Mouse (Mus musculus): ENCODE measurements around the gene Tiam1. TPM values are rescaled to one million over a fixed set of nuclear protein-coding genes. Genes with fewer than 3 reads are reported as not detected.

Tiam1 gene
- total and polyA plus RNA-seq, 2 experiments, result 0.27 to 0.65 TPM

DNA sequence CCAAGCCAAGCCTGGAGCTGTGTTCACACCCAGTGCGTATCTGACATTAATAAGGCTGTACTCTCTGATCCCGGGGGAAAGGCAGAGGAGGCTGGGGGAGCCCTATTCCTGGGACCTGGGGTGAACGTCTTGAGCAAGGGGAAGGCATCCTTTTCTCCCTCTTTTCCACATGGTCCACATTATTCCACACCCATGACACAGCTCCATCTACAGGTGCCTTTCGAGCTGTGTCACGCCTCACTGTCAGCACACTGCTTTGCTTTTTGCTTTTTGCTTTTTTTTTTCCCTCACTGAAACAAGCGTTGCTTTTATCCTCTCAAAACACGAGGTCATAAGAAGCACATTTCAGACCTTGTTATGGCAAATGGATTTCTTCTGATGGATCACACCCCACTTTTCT lies 11.5 kb upstream of the Tiam1 start:
- no peaks in the 10 kb centered on the region for H3K36me3 ChIP-seq (ENCODE audit: control insufficient read depth, insufficient read depth, low read length)
- no peak for TF ChIP-seq POLR2A (IDR thresholded peaks at IDR 0.05; ENCODE audit: extremely low read depth, insufficient read depth, low read length)
- no peak; the same call in 1 of the 2 replicates for TF ChIP-seq CTCF (IDR thresholded peaks at IDR 0.05; ENCODE audit: low read depth, low read length)
- H3K9ac ChIP-seq (ENCODE audit: low read depth, low read length), result no peak overlapping the region
- no peak for DNase-seq (ENCODE audit: extremely low read depth, low read depth, low spot score)
- no peaks in the 10 kb centered on the region for H3K4me1 ChIP-seq (ENCODE audit: control insufficient read depth, insufficient read depth, low read length)
- no peak overlapping the region for H3K4me3 ChIP-seq (ENCODE audit: insufficient read depth, low read depth, low read length)
- H3K27ac ChIP-seq (replicated peaks; ENCODE audit: insufficient read depth, low read depth, low read length), result no peak overlapping the region
- H3K79me2 ChIP-seq (ENCODE audit: control insufficient read depth, insufficient read depth, low read length), result no peaks in the 10 kb centered on the region
- no peaks in the 10 kb centered on the region for H3K27me3 ChIP-seq (ENCODE audit: control insufficient read depth, insufficient read depth, low read length)
- 64% methylated on average over 7 of the region's 7 CpGs for WGBS

DNA sequence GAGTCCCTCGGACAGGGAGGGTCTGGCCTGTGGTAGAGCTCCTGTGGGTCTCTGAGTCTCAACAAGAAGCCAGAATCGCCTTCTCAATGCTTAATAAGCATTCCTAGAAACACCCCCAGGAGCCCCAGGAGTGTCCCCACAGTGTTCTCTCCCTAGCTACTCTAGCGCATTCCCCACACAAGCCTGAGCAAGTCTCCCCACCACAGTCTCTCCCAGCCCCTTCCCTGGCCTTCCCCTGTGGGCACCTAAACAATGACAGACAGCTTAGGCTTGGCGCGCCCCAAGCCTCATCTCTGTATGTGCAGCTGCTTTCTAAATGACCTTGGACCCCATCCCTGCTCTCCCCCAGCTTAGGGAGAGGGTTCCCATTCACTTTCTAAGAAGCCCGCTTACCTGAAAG lies 7.3 kb upstream of the Tiam1 start:
- Histone ChIP-seq H3K9ac (ENCODE audit: low read depth, low read length) (no peak overlapping the region), H3K4me3 (ENCODE audit: insufficient read depth, low read depth, low read length) (no peak overlapping the region), H3K4me1 (ENCODE audit: control insufficient read depth, insufficient read depth, low read length) (no peaks in the 10 kb centered on the region), H3K27me3 (ENCODE audit: control insufficient read depth, insufficient read depth, low read length) (no peaks in the 10 kb centered on the region), H3K27ac (replicated peaks; ENCODE audit: insufficient read depth, low read depth, low read length) (no peak overlapping the region), H3K36me3 (ENCODE audit: control insufficient read depth, insufficient read depth, low read length) (no peaks in the 10 kb centered on the region), H3K79me2 (ENCODE audit: control insufficient read depth, insufficient read depth, low read length) (no peaks in the 10 kb centered on the region)
- DNase-seq (ENCODE audit: extremely low read depth, low read depth, low spot score), result no peak
- no peak for TF ChIP-seq CTCF (IDR thresholded peaks at IDR 0.05; ENCODE audit: low read depth, low read length)
- TF ChIP-seq POLR2A (IDR thresholded peaks at IDR 0.05; ENCODE audit: extremely low read depth, insufficient read depth, low read length), result no peak
- 92% methylated on average over 6 of the region's 6 CpGs for WGBS

DNA sequence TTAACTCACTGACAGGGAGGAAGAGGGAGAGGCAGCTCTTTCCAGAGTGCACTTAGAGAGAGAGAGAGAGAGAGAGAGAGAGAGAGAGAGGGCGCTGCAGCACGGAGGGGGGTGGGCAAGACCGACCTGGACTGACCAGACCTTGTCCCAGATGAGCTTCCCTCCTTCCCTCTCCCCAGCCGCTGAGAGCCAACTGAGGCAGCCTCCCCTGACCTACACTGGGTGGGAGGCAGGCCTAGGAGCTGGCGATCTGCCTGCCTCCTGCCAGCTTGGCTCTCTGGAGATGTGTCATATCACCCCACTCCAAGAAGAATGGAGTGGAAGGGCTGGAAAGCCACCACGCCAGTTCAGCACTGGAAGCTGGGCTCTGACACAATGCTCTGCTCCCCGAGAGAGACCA lies 6.6 kb upstream of the Tiam1 start:
- Histone ChIP-seq H3K4me3 (ENCODE audit: insufficient read depth, low read depth, low read length) (no peak overlapping the region), H3K79me2 (ENCODE audit: control insufficient read depth, insufficient read depth, low read length) (no peaks in the 10 kb centered on the region), H3K4me1 (ENCODE audit: control insufficient read depth, insufficient read depth, low read length) (no peaks in the 10 kb centered on the region), H3K27ac (replicated peaks; ENCODE audit: insufficient read depth, low read depth, low read length) (no peak overlapping the region), H3K36me3 (ENCODE audit: control insufficient read depth, insufficient read depth, low read length) (no peaks in the 10 kb centered on the region), H3K27me3 (ENCODE audit: control insufficient read depth, insufficient read depth, low read length) (no peaks in the 10 kb centered on the region), H3K9ac (ENCODE audit: low read depth, low read length) (no peak overlapping the region)
- no peak for DNase-seq (ENCODE audit: extremely low read depth, low read depth, low spot score)
- 60% methylated on average over 7 of the region's 7 CpGs for WGBS
- TF ChIP-seq POLR2A (IDR thresholded peaks at IDR 0.05; ENCODE audit: extremely low read depth, insufficient read depth, low read length) (no peak), CTCF (IDR thresholded peaks at IDR 0.05; ENCODE audit: low read depth, low read length) (no peak)

DNA sequence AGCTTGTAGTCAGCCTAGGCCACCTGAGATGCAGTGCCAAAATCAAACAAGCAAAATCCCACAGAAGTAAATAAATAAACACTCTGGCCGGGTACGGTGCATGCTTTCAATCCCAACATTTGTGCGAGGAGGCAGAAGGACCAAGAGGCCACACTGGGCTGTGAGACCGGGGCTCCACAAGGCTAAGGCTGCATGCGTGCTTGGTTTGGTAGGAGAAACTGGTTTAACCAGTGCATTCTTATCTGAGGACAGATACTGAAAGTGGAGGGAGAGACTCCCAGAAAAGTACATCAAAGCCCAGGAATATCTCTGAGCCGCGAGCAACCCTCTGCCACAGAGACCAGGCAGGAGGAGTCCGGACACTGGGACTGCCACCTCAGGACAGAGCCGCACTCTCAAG lies 5.8 kb upstream of the Tiam1 start:
- Histone ChIP-seq H3K79me2 (ENCODE audit: control insufficient read depth, insufficient read depth, low read length) (no peaks in the 10 kb centered on the region), H3K4me3 (ENCODE audit: insufficient read depth, low read depth, low read length) (no peak overlapping the region), H3K27ac (replicated peaks; ENCODE audit: insufficient read depth, low read depth, low read length) (no peak overlapping the region), H3K27me3 (ENCODE audit: control insufficient read depth, insufficient read depth, low read length) (no peaks in the 10 kb centered on the region), H3K9ac (ENCODE audit: low read depth, low read length) (no peak overlapping the region), H3K4me1 (ENCODE audit: control insufficient read depth, insufficient read depth, low read length) (peaks cover 2% of the 10 kb centered on the region; the same call in 1 of the 2 replicates), H3K36me3 (ENCODE audit: control insufficient read depth, insufficient read depth, low read length) (no peaks in the 10 kb centered on the region)
- no peak for DNase-seq (ENCODE audit: extremely low read depth, low read depth, low spot score)
- 69% methylated on average over 9 of the region's 9 CpGs for WGBS
- TF ChIP-seq CTCF (IDR thresholded peaks at IDR 0.05; ENCODE audit: low read depth, low read length) (no peak), POLR2A (IDR thresholded peaks at IDR 0.05; ENCODE audit: extremely low read depth, insufficient read depth, low read length) (no peak)

DNA sequence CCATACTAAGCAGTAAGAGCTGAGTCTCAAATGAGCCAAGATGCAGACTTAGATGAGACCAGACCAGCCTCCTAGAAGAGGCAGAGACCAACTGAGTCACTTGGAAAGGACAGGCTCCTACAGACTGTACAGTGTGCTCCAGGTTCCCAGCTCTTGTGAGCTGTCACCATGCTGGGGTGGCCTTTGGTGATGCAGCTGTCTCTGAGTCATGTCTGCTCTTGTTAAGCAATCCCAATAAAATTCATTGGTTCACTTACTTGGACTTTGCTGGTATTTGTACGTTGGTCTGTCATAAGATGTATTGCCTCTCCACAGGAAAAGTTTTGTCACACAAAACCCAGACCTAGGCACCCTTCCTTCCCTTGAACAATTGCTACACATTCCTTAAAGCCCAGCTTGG lies 1.7 kb upstream of the Tiam1 start:
- peaks cover 5% of the 10 kb centered on the region; the same call in 1 of the 2 replicates for H3K4me1 ChIP-seq (ENCODE audit: control insufficient read depth, insufficient read depth, low read length)
- WGBS, result 79% methylated on average over 1 of the region's 1 CpGs
- no peak overlapping the region for H3K9ac ChIP-seq (ENCODE audit: low read depth, low read length)
- no peak overlapping the region for H3K27ac ChIP-seq (replicated peaks; ENCODE audit: insufficient read depth, low read depth, low read length)
- no peak for DNase-seq (ENCODE audit: extremely low read depth, low read depth, low spot score)
- no peaks in the 10 kb centered on the region; the same call in 1 of the 2 replicates for H3K27me3 ChIP-seq (ENCODE audit: control insufficient read depth, insufficient read depth, low read length)
- no peak for TF ChIP-seq CTCF (IDR thresholded peaks at IDR 0.05; ENCODE audit: low read depth, low read length)
- no peak for TF ChIP-seq POLR2A (IDR thresholded peaks at IDR 0.05; ENCODE audit: extremely low read depth, insufficient read depth, low read length)
- H3K4me3 ChIP-seq (ENCODE audit: insufficient read depth, low read depth, low read length), result no peak overlapping the region
- H3K79me2 ChIP-seq (ENCODE audit: control insufficient read depth, insufficient read depth, low read length), result no peaks in the 10 kb centered on the region
- no peaks in the 10 kb centered on the region for H3K36me3 ChIP-seq (ENCODE audit: control insufficient read depth, insufficient read depth, low read length)

DNA sequence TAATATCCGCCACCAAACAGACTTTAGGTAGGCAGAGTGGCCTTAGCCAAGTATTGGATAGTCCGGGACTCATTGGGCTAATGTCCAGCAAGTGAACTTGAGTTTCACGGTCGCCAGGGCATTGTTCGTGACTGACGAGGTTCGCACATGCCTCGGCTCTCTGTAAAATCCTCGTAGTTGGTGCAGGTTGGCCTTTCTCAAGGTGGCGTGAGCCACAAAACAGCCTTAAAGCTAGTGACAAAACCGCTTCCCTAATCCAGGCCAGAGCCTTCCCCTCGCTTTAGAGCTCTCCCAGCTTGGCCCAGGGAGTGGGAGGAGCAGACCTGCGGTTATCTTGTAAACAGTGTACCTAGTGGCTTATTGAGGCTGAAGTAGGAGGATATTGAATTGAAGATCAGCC lies 972 bp upstream of the Tiam1 start:
- no peak overlapping the region for H3K27ac ChIP-seq (replicated peaks; ENCODE audit: insufficient read depth, low read depth, low read length)
- peaks cover 5% of the 10 kb centered on the region; the same call in 1 of the 2 replicates for H3K4me1 ChIP-seq (ENCODE audit: control insufficient read depth, insufficient read depth, low read length)
- 23% methylated on average over 13 of the region's 13 CpGs for WGBS
- H3K79me2 ChIP-seq (ENCODE audit: control insufficient read depth, insufficient read depth, low read length), result no peaks in the 10 kb centered on the region
- TF ChIP-seq POLR2A (IDR thresholded peaks at IDR 0.05; ENCODE audit: extremely low read depth, insufficient read depth, low read length) (no peak), CTCF (IDR thresholded peaks at IDR 0.05; ENCODE audit: low read depth, low read length) (no peak)
- H3K4me3 ChIP-seq (ENCODE audit: insufficient read depth, low read depth, low read length), result 0 out of 2 replicates have a peak overlapping the region, but pooled peaks have one; percentile 72
- H3K36me3 ChIP-seq (ENCODE audit: control insufficient read depth, insufficient read depth, low read length), result no peaks in the 10 kb centered on the region
- peak; percentile 2 for DNase-seq (ENCODE audit: extremely low read depth, low read depth, low spot score)
- no peak overlapping the region for H3K9ac ChIP-seq (ENCODE audit: low read depth, low read length)
- H3K27me3 ChIP-seq (ENCODE audit: control insufficient read depth, insufficient read depth, low read length), result no peaks in the 10 kb centered on the region; the same call in 1 of the 2 replicates
